Mouse (Mus musculus) ZHBTc4 (cell line): ENCODE data around the gene Zfp655.

Source experiments
- DNase-seq: peaks from one replicate; pipeline ENCODE4 v3.0.0-alpha.2; 2011; ENCODE audit warnings: low read depth, low spot score

Zfp655 gene

DNA sequence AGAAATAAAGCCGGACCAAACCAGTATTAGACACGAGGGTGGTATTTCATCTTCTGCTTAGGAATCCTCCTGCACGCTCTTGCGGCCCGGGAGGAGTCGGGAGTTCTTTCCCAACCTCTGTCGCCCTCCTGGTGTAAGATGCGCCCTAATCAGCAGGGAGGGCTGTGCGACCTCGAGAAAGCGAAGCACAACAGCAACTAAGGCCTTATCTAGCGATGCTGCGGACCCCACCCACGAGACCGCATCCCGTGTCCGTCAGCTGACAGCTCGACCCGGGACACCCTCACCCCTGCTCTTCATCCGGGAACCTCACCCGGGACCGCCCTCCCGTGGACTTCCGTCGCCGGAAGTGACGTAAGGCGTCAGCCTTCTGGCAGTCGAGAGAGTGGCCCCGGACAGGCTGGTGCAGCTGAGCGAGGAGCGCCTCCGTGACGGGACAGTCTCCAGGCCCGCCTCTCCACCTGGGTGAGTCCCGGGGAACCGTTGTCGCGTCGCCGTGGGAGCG, at the start of gene Zfp655:
TSS of gene Zfp655 (plus strand) at position 349 of the 505 bp plus-strand sequence.
- DNase-seq, result peak; percentile 99

DNA sequence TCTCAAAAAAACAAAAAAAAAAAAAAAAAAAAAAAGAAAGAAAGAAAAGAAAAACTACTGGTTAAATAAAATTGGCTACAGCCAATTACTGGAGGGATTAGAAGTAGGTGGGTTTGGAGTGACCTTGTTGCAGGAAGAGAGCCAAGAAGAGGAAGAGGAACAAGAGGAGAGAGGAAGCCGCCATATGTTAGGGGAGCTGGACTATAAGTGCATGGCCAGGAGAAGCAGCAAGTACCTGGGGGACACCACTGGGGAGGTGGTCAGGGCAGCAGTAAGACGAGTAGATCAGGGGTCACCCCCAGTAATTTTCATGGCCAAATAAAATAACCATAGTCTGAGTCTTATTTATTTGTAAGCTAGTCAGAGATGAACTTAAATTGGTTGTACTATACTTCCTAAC, 46.3 kb upstream of the Zfp655 start:
- no peak for DNase-seq

DNA sequence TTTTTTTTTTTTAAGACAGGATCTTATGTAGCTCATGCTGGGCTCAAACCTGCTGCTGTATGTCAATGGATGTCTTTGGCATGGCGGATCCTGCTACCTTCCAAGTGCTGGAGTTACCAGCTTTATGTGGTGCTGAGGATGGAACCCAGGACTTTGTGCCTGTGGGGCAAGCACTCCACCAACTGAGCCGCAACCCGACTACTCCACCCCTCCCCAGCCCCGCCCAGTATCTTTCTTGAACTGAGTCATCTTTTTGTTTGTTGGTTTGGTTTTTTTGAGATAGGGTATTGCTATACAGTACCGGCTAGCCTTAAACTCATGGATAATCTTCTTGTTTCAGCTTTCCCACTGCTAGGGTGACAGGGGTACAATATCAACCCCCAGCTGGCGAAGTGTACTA, 42.1 kb upstream of the Zfp655 start:
- DNase-seq, result no peak

- DNase-seq, result no peak
Measured at GRCm38 (mm10) chr5:145190373-145190772, 41.1 kb upstream of the Zfp655 start.

- peak; percentile 97 for DNase-seq
Measured at GRCm38 (mm10) chr5:145190875-145191798, 40.4 kb upstream of the Zfp655 start.

GRCm38 (mm10) chr5:145191962-145192361, 39.6 kb upstream of the Zfp655 start, which contains the start of gene Atp5j2:
Gene Atp5j2 (minus strand): TSS chr5:145192062.
- no peak for DNase-seq

DNA sequence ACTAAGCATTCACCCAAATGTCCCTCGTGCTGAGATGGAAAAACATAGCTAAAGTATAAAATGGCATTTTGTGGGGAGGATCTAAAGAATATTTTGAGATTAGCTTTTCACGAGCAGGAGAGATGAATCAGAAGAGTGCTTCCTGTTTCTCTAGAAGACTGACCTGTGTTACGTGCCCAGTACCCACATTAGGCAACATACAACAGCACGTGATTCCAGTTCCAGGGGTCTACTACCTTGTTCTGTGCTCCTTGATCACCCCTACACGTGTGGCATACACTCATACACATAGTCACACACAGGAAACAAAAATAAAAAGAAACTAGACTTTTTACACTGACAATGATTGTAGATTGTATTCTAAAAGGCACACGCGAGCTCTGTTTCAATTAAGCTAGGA, 31.1 kb upstream of the Zfp655 start:
- DNase-seq, result no peak

- peak; percentile 91 for DNase-seq
Measured at GRCm38 (mm10) chr5:145201321-145201991, 30.1 kb upstream of the Zfp655 start, which contains the start of gene Zkscan14. Gene Zkscan14 (minus strand): TSS chr5:145201868.

DNA sequence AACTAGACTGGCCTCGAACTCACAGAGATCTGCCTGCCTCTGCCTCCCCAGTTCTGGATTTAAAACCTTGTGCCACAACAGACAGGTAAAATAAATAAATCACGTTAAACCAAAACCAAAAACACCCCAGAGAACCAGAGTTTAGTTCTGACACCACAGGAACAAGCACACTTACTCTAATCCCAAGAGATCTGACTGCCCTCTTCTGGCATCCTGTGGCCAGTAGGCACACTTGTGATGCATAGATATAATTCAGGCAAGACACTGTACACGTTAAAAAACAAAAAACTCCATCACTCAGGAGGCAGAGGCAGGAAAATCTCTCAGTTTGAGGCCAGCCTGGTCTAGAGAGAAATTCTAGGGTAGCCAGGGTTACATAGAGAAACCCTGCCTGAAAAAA, 29.1 kb upstream of the Zfp655 start:
- no peak for DNase-seq

DNA sequence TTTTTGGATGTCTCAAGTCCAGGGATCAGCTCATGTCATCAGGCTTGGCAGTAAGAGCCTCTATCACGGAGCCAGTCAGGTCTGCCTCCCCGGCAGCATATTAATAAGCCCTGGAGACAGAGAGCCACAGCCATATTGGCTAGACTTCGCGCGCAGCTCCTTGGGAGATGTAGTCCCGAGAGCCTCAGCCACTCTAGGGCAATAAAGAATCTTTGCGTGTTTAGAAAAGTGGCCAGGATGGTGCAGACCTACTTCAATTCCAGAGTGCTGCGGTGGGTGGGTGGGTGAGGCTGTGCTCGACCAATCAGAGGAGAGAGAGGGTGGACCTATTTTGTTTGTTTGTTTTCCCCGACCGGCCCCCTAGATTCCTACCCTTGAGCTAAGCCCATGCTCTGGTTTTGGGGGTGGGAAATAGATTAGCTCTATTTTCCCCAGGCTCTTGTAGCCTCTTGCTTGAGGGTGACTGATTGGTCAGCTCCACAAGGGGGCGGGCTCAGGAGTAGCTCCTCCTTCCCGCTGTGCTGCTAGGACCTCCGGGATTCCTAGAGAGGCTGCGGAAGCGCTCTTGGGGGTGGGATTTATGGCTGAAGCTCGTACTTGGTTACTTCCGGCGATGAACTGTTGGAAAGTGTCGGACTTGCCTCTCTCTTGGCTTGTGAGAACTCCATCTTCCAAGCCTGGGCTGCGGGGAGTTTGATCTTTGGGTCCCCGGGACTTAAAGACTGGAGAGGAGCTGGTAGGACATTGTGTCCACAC, 27.4 kb upstream of the Zfp655 start, which contains the start of gene Zkscan5:
TSS of gene Zkscan5 (plus strand) at position 627 of the 756 bp plus-strand sequence.
- peak; percentile 99 for DNase-seq

DNA sequence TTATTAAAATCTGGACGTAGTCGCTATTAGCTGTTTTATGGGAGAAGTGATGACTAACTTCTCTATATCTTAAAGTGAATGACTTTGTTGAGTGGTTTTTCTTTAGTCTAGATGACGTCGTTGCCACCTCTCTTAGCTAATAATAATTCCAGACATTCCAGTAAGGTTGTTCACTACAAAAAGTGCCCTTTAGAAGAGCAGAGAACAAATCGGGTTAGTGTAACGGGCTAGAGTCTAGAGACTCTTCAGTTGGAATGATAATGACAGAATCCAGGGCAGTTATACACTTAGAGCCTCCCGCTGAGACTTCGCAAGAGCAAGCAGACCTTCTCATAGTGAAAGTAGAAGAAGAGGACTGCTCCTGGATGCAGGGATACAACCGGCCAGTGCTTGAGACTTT, 26.5 kb upstream of the Zfp655 start:
- DNase-seq, result peak; percentile 51

GRCm38 (mm10) chr5:145207385-145207784, 24.1 kb upstream of the Zfp655 start:
- DNase-seq, result no peak

GRCm38 (mm10) chr5:145207954-145208353, 23.6 kb upstream of the Zfp655 start:
- no peak for DNase-seq

DNA sequence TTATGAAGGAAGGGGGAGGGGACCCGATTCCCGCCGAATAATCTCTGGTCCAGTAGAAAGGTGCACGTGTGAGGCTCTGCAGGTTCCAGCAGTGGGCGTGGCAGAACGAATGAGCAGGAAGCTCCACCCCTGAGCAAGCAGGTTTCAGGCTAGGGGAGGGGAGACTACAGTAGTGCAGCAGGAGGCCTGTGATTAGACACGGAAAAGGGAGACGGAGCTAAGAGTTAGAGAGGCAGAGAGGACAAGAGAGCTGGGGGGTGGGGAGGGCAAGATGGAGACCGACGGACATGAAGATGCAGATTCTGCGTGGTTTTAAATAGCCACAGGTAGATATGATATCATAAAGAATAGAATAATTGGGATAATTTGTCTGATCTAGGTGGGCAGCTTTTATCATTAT, 23.1 kb upstream of the Zfp655 start:
- peak; percentile 82 for DNase-seq

GRCm38 (mm10) chr5:145211340-145211739, 20.2 kb upstream of the Zfp655 start:
- DNase-seq, result no peak

GRCm38 (mm10) chr5:145212216-145212615, 19.3 kb upstream of the Zfp655 start:
- no peak for DNase-seq

- peak; percentile 74 for DNase-seq
Measured at GRCm38 (mm10) chr5:145213505-145213904, 18.0 kb upstream of the Zfp655 start.

DNA sequence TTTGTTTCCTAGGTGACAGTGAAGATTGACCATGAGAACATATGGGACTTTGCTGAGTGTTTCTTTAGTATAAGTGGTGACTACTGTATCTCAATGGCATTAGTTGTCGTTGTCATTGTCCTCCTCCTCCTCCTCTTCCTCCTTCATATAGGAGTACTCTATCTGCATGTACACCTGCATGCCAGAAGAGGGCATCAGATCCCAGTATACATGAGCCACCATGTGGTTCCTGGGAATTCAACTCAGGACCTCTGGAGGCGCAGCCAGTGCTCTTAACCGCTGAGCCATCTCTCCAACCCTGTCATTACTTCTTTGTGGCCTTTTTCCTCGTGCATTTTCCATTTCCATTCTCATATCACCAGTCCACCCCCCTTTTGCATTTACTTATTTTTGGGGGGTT, 16.8 kb upstream of the Zfp655 start:
- peak; percentile 85 for DNase-seq

DNA sequence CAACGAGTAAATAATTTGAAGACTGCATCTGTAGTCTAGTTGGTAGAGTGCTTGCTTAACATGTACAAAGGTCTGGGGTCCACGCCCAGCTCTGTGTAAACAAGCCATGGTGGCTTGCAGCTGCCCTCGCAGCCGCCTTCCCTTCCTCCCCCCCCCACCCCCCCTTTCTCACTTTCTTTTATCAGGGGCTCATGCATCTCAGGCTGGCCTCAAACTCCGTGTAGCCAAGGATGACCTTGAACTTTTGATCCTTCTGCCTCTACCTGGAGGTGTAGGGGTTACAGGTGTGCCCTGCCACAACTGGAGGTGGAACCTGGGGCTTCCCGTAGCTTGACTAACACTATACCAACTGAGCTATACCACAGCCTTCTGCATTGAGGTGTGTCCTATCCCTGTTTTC, 13.8 kb upstream of the Zfp655 start:
- DNase-seq, result peak; percentile 62

DNA sequence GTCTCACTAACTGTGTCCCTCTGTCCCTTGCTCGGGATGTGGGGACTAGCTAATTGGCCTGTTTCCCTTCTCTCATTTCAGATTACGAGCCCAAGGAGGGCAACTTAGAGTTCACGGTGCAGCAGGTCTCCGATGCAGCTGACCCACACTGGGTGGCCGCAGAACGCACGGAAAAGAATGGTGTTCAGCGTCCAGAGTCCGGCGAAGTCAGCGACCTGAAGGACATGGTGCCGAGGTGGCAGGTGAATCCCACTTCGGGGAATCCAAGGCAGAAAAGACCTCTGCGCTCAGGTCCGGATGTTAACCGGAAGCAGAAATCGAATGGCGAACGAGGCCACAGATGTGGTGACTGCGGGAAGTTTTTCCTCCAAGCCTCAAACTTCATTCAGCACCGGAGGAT, 13.3 kb upstream of the Zfp655 start:
- peak; percentile 22 for DNase-seq

- peak; percentile 80 for DNase-seq
Measured at GRCm38 (mm10) chr5:145218671-145219070, 12.8 kb upstream of the Zfp655 start.

DNA sequence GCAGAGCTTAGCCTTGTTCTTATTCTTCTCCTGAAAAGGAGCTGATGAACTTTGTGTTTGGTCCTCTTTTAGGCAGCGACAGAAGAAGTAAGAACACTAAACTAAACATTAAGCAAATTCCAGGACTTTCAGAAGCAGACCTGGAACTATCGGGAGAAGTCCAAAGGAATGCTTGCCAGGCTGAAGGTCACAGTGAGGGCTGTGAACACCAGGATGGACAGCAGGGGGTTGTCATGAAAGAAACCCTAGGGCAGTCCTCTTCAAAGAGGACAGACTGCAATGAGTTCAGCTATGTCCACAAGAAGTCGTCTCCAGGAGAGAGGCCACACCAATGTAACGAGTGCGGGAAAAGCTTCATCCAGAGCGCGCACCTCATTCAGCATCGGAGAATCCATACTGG, 11.5 kb upstream of the Zfp655 start:
- peak; percentile 40 for DNase-seq
